Mouse (Mus musculus) liver, postnatal 0 days (tissue): ENCODE results near the gene Eif3c.

Source experiments
- CTCF ChIP-seq: sonication (generic); IDR thresholded peaks from 2 replicates; pipeline ENCODE4 v1.5.1; 2016; ENCODE audit warnings: antibody characterized with exemption, low read depth
- EP300 ChIP-seq: IDR thresholded peaks from 2 replicates; pipeline ENCODE4 v1.6.1; 2016; ENCODE audit warnings: antibody characterized with exemption, low read depth, mild to moderate bottlenecking

GRCm38 (mm10) chr7:126519513-126519912 lies 46.7 kb downstream of the Eif3c start:
- peak; percentile 15; the same call in 1 of the 2 replicates for TF ChIP-seq CTCF
- TF ChIP-seq EP300 = no peak
